Mouse (Mus musculus) stomach, embryonic 16.5 days (tissue): Measurements from ENCODE around the gene Zfp184. TPM values are rescaled to one million over a fixed set of nuclear protein-coding genes. Genes with fewer than 3 reads are reported as not detected.

Experiments used
- ATAC-seq: fragments of 200-750 bp; cut with Nextera tagmentation; 2 replicates; pipeline ENCODE4 v1.8.0; 2017; ENCODE audit warnings: moderate number of reproducible peaks, moderate TSS enrichment; ENCODE audit not compliant: insufficient read depth, low FRiP score
- H3K27ac ChIP-seq: fragments of 300-500 bp; sonication (generic); 2 replicates; pipeline ENCODE4 v1.5.1; 2014; ENCODE audit warnings: low read length
- H3K27me3 ChIP-seq: fragments of 300-500 bp; sonication (generic); 2 replicates; pipeline ENCODE4 v1.6.1; 2014; ENCODE audit warnings: low read length, control low read depth, mixed read lengths; ENCODE audit not compliant: control insufficient read depth, insufficient read depth
- H3K36me3 ChIP-seq: fragments of 300-500 bp; sonication (generic); 2 replicates; pipeline ENCODE4 v1.6.1; 2014; ENCODE audit warnings: low read length; ENCODE audit not compliant: control insufficient read depth, insufficient read depth
- H3K4me1 ChIP-seq: fragments of 300-500 bp; sonication (generic); 2 replicates; pipeline ENCODE4 v1.6.1; 2014; ENCODE audit warnings: low read length, control low read depth, mixed read lengths; ENCODE audit not compliant: control insufficient read depth, insufficient read depth
- H3K4me2 ChIP-seq: fragments of 300-500 bp; sonication (generic); 2 replicates; pipeline ENCODE4 v1.6.1; 2014; ENCODE audit warnings: low read depth, low read length, mixed read lengths
- H3K4me3 ChIP-seq: fragments of 300-500 bp; sonication (generic); replicated peaks from 2 replicates; pipeline ENCODE4 v1.5.1; 2014; ENCODE audit warnings: mild to moderate bottlenecking, low read length
- H3K9ac ChIP-seq: fragments of 300-500 bp; sonication (generic); 2 replicates; pipeline ENCODE4 v1.6.1; 2014; ENCODE audit warnings: low read length
- H3K9me3 ChIP-seq: fragments of 300-500 bp; sonication (generic); replicated peaks from 2 replicates; pipeline ENCODE4 v1.6.1; 2016; ENCODE audit warnings: low read length, control low read depth; ENCODE audit not compliant: control insufficient read depth
- WGBS: fragments of 180-500 bp; shearing (Covaris S2); extraction: QIAGEN DNeasy Blood & Tissue Kit; methylation state at CpG from one replicate; pipeline ENCODE4 v1.1.7; 2014; 5-methylcytosine and 5-hydroxymethylcytosine counted together
- polyA plus RNA-seq: library from polyadenylated mRNA; unstranded; fragments of >200 nt; fragmentation: Nextera tagmentation; extraction: Ambion mirVana; gene quantifications from 2 replicates; pipeline ENCODE4 v1.2.1, GENCODE M21; 2015

Gene Zfp184
- polyA plus RNA-seq, 1 experiment from 2014 or later = 6.2 TPM

DNA sequence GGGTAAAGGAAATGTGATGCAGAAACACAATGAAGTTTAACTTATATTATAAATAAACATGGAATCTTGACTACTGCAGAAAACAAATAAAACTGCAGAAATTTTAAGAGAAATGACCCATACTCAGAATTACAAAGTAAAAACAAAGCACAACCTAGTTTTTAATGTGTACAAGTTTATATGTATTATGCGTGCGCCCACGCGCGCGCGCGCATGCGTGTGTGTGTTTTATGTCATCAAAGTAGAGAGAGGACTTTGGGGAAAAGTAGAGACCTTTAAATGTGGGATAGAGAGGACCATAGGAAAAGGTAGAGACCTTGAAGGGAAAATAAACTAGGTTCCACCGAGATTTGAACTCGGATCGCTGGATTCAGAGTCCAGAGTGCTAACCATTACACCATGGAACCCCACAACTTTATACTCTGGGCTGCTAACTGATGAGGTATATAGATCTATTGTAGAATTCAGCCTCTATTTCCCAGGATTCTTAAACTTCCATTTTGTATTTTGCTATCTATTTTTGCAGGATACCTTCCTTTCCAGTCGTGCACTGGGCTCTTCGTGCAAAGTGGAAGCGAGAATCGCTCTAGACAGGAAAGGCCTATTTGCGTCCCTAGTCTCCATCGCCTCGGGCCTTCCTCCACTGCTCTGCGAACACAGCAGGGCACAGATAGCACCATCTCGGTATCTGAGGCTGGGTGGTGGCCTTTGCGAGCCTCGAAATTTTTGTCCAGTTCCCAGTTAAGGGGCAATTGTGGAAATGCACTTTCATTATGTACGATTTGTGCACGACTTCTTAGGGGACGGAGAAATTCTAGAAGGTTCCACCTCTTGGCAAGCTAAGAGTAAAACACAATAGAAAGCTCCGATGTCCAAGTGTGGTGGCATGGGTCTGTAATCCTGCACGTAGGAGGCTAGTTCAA lies 11.0 kb upstream of the Zfp184 start:
- no peak for ATAC-seq
- no peak overlapping the region for H3K27ac ChIP-seq
- 0 out of 2 replicates have a peak overlapping the region, but pooled peaks have one; percentile 18 for H3K9ac ChIP-seq
- no peaks in the 10 kb centered on the region for H3K27me3 ChIP-seq
- no peaks in the 10 kb centered on the region for H3K4me1 ChIP-seq
- 27% methylated on average over 28 of the region's 28 CpGs for WGBS
- no peaks in the 10 kb centered on the region for H3K9me3 ChIP-seq
- H3K4me3 ChIP-seq = peak overlapping the region; percentile 23
- peak overlapping the region; percentile 38 for H3K4me2 ChIP-seq
- no peaks in the 10 kb centered on the region for H3K36me3 ChIP-seq

DNA sequence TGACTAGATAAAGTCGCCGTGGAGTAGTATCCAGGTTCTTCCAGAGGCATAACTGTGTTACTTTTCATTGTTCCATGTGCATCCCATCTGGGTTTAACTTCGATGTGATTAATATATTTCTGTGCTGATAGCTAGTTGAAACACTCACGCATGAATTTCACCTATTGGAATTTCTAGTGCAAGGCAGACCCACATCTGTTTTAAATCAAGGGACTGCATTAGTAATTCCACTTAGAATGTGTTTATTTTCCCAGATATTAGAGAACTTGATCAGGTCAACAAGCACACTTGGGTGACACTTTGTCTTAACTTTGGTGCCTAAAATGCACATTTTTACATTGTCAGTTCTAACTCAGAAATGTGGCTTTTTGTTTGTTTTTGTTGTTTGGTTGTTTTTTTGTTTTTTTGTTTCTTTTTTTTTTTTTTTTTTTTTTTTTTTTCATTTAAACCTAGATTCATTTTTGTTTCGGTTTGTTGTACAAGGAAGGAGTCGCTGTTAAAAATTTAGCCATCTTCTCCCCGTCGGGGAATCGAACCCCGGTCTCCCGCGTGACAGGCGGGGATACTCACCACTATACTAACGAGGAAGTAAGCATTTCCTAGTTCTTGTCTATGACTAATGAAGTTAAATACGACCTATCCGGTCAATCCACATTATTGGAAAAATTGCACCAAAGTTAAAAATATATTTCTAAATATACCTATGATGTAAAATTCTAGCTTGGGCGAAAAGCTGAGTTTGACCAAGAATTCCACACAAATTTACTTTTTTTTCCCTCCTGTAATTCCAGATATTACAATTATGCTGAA lies 9.7 kb upstream of the Zfp184 start:
- Histone ChIP-seq H3K4me2 (no peak overlapping the region), H3K9ac (no peak overlapping the region), H3K27ac (no peak overlapping the region), H3K36me3 (no peaks in the 10 kb centered on the region), H3K4me1 (no peaks in the 10 kb centered on the region), H3K27me3 (no peaks in the 10 kb centered on the region), H3K9me3 (no peaks in the 10 kb centered on the region), H3K4me3 (no peak overlapping the region)
- WGBS = 16% methylated on average over 17 of the region's 17 CpGs
- ATAC-seq = no peak

DNA sequence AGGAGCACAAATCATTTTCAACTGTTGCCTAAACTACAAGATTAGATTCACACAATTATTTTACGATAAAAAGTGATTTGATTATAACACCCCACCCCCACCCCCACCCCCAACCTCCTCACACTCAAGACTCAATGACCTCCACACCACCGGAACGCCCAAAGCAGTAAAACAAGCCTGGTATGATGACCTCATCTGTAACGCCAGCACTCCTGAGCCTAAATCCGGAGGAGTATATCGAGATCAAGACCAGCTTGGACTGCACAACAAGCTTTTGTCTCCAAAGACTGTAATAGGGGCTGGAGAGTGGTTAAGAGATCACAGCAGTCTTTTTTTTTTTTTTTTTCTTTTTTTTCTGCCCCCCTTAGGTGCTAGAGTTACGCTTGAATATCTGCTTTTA lies 9.1 kb upstream of the Zfp184 start:
- no peaks in the 10 kb centered on the region for H3K9me3 ChIP-seq
- no peak overlapping the region for H3K27ac ChIP-seq
- no peaks in the 10 kb centered on the region for H3K4me1 ChIP-seq
- no peaks in the 10 kb centered on the region for H3K36me3 ChIP-seq
- H3K4me2 ChIP-seq = peak overlapping the region; percentile 33
- 10% methylated on average over 7 of the region's 7 CpGs for WGBS
- H3K9ac ChIP-seq = no peak overlapping the region
- H3K4me3 ChIP-seq = peak overlapping the region; percentile 21
- no peaks in the 10 kb centered on the region for H3K27me3 ChIP-seq
- no peak for ATAC-seq

DNA sequence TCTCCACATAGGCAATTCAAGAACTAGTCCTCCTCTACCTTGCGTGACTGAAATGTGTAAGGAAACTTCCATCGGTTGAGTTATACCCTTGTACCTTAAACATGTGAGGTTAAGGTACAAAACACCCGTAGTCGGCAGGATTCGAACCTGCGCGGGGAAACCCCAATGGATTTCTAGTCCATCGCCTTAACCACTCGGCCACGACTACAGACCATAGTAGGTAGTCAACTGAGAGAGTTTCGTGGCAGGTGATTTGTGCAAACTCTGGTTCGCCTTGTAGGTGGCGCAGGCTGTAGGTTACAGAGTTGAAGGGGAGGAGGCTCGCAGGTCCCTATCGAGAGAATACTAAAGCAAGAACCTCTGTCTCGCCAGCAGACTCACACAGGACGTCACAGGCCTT lies 7.9 kb upstream of the Zfp184 start:
- H3K4me2 ChIP-seq = peak overlapping the region; percentile 33
- H3K36me3 ChIP-seq = no peaks in the 10 kb centered on the region
- H3K9me3 ChIP-seq = no peaks in the 10 kb centered on the region
- peak; percentile 44 for ATAC-seq
- peak overlapping the region; percentile 22 for H3K4me3 ChIP-seq
- H3K4me1 ChIP-seq = no peaks in the 10 kb centered on the region
- H3K27me3 ChIP-seq = no peaks in the 10 kb centered on the region
- no peak overlapping the region for H3K27ac ChIP-seq
- 9% methylated on average over 17 of the region's 17 CpGs for WGBS
- H3K9ac ChIP-seq = no peak overlapping the region

DNA sequence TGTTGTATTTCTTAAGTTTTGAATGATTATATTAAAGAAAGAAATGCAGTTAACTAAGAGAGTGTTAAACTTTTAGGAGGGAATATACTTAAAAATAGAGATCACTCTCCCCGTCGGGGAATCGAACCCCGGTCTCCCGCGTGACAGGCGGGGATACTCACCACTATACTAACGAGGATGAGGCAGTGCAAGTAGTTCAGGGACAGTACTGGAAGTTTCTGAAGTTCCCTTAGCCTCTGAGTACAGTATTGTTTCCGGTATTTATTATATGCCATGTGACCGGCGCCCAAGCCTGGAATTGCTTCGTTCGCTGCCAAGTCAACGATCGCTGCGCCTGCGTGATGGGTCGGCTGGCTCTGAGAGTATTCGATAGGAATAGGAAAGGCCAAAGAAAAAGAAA lies 4.7 kb upstream of the Zfp184 start:
- Histone ChIP-seq H3K9ac (peak overlapping the region; percentile 62), H3K4me2 (peak overlapping the region; percentile 73), H3K27ac (peak overlapping the region; percentile 66), H3K4me3 (peak overlapping the region; percentile 64), H3K36me3 (no peaks in the 10 kb centered on the region), H3K27me3 (no peaks in the 10 kb centered on the region), H3K9me3 (no peaks in the 10 kb centered on the region), H3K4me1 (no peaks in the 10 kb centered on the region)
- WGBS = under 1% methylated on average over 19 of the region's 19 CpGs
- peak; percentile 87 for ATAC-seq

DNA sequence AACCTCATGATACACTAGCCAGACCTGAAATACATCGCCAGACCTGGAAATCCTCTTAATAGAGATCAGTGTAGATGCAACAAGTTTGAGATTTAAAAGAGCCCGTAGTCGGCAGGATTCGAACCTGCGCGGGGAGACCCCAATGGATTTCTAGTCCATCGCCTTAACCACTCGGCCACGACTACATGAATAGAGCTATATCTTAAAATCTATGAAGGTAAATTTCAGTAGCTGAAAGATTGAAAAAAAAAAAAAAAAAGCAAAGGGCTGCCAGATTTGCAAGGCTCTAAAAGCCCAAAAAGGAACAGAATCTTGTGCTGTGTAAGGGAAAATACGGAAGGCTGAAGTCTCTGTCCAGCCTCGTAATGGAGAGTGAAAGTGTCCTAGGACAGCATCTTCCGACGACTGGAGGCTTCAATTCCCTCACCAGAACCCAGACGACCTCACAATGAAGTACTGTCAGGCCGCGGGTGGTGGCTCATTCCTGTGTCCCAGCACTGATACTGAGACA lies 4.0 kb upstream of the Zfp184 start:
- under 1% methylated on average over 16 of the region's 16 CpGs for WGBS
- H3K27ac ChIP-seq = peak overlapping the region; percentile 66
- peak overlapping the region; percentile 73 for H3K4me2 ChIP-seq
- H3K4me3 ChIP-seq = peak overlapping the region; percentile 64
- ATAC-seq = peak; percentile 25; the same call in 1 of the 2 replicates
- no peaks in the 10 kb centered on the region for H3K9me3 ChIP-seq
- no peaks in the 10 kb centered on the region for H3K36me3 ChIP-seq
- peak overlapping the region; percentile 71 for H3K9ac ChIP-seq
- no peaks in the 10 kb centered on the region for H3K4me1 ChIP-seq
- H3K27me3 ChIP-seq = no peaks in the 10 kb centered on the region

DNA sequence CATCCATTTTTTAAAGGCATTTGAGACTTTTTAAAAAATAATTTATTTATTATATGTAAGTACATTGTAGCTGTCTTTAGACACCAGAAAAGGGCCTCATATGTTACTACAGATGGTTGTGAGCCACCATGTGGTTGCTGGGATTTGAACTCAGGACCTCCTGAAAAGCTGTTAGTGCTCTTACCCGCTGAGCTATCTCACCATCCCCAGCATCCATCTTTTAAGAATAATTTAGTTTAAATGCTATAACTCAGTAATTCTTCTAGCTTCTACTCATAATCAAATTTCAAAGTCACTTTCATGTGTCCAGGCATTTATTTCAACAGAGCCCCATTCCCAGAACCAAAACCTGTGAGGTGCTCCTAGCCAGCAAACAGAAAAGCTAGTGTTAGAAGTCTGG lies 1.2 kb upstream of the Zfp184 start:
- no peaks in the 10 kb centered on the region for H3K27me3 ChIP-seq
- no peaks in the 10 kb centered on the region for H3K9me3 ChIP-seq
- H3K9ac ChIP-seq = no peak overlapping the region
- H3K27ac ChIP-seq = no peak overlapping the region
- 73% methylated on average over 1 of the region's 1 CpGs for WGBS
- no peaks in the 10 kb centered on the region for H3K4me1 ChIP-seq
- no peak overlapping the region for H3K4me3 ChIP-seq
- no peak for ATAC-seq
- no peaks in the 10 kb centered on the region for H3K36me3 ChIP-seq
- no peak overlapping the region for H3K4me2 ChIP-seq

DNA sequence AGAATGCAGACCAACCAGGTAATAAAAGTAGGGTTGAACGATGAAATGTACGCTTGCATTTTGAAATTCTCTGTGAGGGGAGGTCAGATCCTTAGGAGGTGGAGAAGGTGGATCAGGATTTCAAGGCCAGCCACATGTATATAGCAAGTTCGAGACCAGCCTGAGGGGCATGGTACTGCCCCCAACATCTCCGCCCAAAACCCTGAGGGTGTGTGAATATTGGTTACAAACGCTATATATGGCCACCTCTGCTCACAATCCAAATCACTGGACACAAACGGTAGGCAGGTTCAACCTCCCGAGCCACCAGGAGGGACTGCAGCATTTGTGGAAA lies 335 bp upstream of the Zfp184 start:
- Histone ChIP-seq H3K9me3 (no peaks in the 10 kb centered on the region), H3K9ac (peak overlapping the region; percentile 90), H3K27me3 (no peaks in the 10 kb centered on the region), H3K4me1 (no peaks in the 10 kb centered on the region), H3K4me3 (peak overlapping the region; percentile 85), H3K27ac (no peak overlapping the region), H3K36me3 (0 out of 2 replicates have a peak, but pooled peaks cover under 1% of the 10 kb centered on the region), H3K4me2 (peak overlapping the region; percentile 62)
- 3% methylated on average over 7 of the region's 7 CpGs for WGBS
- ATAC-seq = peak; percentile 26; the same call in 1 of the 2 replicates

DNA sequence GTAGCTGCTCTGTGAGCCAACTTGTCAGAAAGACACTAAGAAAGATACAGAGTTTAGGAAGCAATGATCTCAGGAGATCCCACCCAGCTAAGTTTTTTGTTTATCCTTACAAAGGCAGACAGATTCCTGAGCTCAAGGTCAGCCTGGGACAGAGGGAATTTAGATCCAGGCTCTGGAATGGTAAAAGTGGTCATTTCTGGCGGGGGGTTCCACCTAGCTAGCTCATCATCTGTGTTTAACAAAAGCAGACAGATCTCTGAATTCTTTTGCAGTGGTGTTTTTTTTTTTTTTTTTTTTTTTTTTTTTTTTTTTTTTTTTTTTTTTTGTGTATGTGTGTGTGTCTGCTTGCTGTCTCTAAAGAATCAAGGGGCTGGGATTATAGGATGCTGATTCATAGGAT lies 24.4 kb downstream of the Zfp184 start:
- no peaks in the 10 kb centered on the region for H3K9me3 ChIP-seq
- no peaks in the 10 kb centered on the region for H3K4me1 ChIP-seq
- ATAC-seq = no peak
- no peak overlapping the region for H3K4me2 ChIP-seq
- H3K27me3 ChIP-seq = no peaks in the 10 kb centered on the region
- H3K9ac ChIP-seq = no peak overlapping the region
- H3K27ac ChIP-seq = no peak overlapping the region
- H3K36me3 ChIP-seq = no peaks in the 10 kb centered on the region
- no peak overlapping the region for H3K4me3 ChIP-seq
- WGBS = 52% methylated on average over 1 of the region's 1 CpGs
